Mouse (Mus musculus): Measurements from ENCODE around the gene Tmem51.

- TF ChIP-seq CTCF (conservative IDR thresholded peaks at IDR 0.05; ENCODE audit: low read length), result no peak
- TF ChIP-seq POU5F1 (IDR thresholded peaks at IDR 0.05; ENCODE audit: borderline replicate concordance, low read length), result no peak
- no peak for TF ChIP-seq NANOG (IDR thresholded peaks at IDR 0.05; ENCODE audit: borderline replicate concordance, low read length)
Measured at GRCm38 (mm10) chr4:142061485-142062240, 22.4 kb downstream of the Tmem51 start.
